Mouse (Mus musculus) forebrain, embryonic 12.5 days (tissue): Measurements from ENCODE around the gene 4930451I11Rik. TPM values are rescaled to one million over a fixed set of nuclear protein-coding genes. Genes with fewer than 3 reads are reported as not detected.

Source experiments
- ATAC-seq: fragments of 200-750 bp; cut with Nextera tagmentation; 2 replicates; pipeline ENCODE4 v1.8.0; 2017; ENCODE audit warnings: moderate TSS enrichment; ENCODE audit not compliant: low FRiP score
- H3K27ac ChIP-seq: fragments of 300-500 bp; sonication (generic); 2 replicates; pipeline ENCODE4 v1.5.1; 2016; ENCODE audit warnings: mild to moderate bottlenecking
- H3K27me3 ChIP-seq: fragments of 300-500 bp; sonication (generic); 2 replicates; pipeline ENCODE4 v1.6.1; 2016; ENCODE audit warnings: mild to moderate bottlenecking
- H3K36me3 ChIP-seq: fragments of 300-500 bp; sonication (generic); replicated peaks from 2 replicates; pipeline ENCODE4 v1.6.1; 2016; ENCODE audit warnings: mild to moderate bottlenecking
- H3K4me1 ChIP-seq: fragments of 300-500 bp; sonication (generic); 2 replicates; pipeline ENCODE4 v1.6.1; 2016
- H3K4me2 ChIP-seq: fragments of 300-500 bp; sonication (generic); 2 replicates; pipeline ENCODE4 v1.6.1; 2016; ENCODE audit warnings: mild to moderate bottlenecking, moderate library complexity
- H3K4me3 ChIP-seq: fragments of 300-500 bp; sonication (generic); replicated peaks from 2 replicates; pipeline ENCODE4 v1.5.1; 2016; ENCODE audit warnings: mild to moderate bottlenecking
- H3K9ac ChIP-seq: fragments of 300-500 bp; sonication (generic); 2 replicates; pipeline ENCODE4 v1.6.1; 2016; ENCODE audit warnings: mild to moderate bottlenecking
- H3K9me3 ChIP-seq: fragments of 300-500 bp; sonication (generic); 2 replicates; pipeline ENCODE4 v1.6.1; 2016
- WGBS: fragments of 180-500 bp; shearing (Covaris S2); methylation state at CpG from one replicate; pipeline ENCODE4 v1.1.7; 2016; 5-methylcytosine and 5-hydroxymethylcytosine counted together
- polyA plus RNA-seq: library from polyadenylated mRNA; unstranded; fragments of >200 nt; fragmentation: Nextera tagmentation; extraction: Ambion mirVana; gene quantifications from 2 replicates; pipeline ENCODE4 v1.2.1, GENCODE M21; 2016

The 4930451I11Rik gene
- polyA plus RNA-seq, 1 experiment from 2014 or later = not detected

DNA sequence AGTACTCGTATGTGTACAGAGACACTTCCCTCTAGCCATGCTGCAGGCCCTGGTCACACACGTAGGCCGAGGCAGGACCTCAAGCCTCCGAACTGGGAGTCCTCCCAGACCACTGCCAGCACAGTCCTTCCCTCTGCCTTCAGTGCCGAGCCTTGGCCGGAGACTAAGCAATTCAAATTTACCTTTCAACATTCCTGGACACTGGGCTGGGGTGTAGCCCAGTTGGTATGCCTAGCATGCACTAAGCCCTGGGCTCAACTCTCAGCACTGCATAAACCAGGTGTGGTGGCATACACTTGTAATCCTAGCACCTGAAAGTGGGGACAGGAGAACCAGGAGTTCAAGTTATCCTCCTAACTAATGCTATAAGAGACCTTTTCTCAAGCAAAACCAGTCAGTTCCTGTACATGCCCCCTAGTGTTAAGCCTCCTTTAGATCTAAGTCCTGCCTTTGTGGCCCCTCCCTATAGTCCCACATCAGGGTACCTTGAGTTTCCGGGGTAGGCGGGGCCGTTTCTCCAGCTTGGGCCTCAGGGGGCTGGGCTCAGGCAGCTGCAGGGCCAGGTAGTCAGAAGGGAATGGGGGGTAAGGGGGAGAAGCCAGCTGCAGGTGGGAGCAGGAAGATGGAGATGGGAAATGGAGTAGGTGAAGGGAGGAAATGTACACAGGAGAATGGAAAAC lies 25.4 kb upstream of the 4930451I11Rik start:
- 75% methylated on average over 9 of the region's 9 CpGs for WGBS
- peaks cover 19% of the 10 kb centered on the region for H3K4me1 ChIP-seq
- H3K9ac ChIP-seq = no peak overlapping the region
- H3K36me3 ChIP-seq = peaks cover 81% of the 10 kb centered on the region
- H3K9me3 ChIP-seq = no peaks in the 10 kb centered on the region
- H3K27ac ChIP-seq = no peak overlapping the region
- ATAC-seq = no peak
- H3K4me3 ChIP-seq = no peak overlapping the region
- H3K4me2 ChIP-seq = no peak overlapping the region
- peaks cover 4% of the 10 kb centered on the region for H3K27me3 ChIP-seq

DNA sequence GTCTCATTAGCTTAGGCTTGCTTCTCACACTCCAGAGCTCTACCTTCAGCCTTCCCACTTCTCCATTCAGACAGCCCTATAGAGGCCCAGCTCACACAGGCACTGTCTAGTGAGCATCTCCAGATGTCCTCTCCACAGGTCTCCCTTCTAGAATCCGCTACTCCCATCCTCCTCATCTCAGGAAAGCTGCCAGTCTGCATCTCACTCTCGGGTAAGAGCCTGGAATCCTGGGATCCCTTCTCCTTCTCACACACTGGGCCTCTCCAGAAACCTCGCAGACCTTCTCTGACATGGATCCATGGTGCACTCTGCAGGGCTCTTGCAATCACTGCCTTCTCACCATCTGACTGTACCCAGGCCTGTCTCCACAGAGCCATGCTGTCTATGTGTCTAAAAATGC lies 24.2 kb upstream of the 4930451I11Rik start:
- no peak for ATAC-seq
- Histone ChIP-seq H3K27ac (0 out of 2 replicates have a peak overlapping the region, but pooled peaks have one; percentile 8), H3K9me3 (no peaks in the 10 kb centered on the region), H3K9ac (no peak overlapping the region), H3K4me1 (peaks cover 18% of the 10 kb centered on the region), H3K4me2 (no peak overlapping the region), H3K27me3 (peaks cover 10% of the 10 kb centered on the region), H3K36me3 (peaks cover 86% of the 10 kb centered on the region), H3K4me3 (no peak overlapping the region)
- 70% methylated on average over 3 of the region's 3 CpGs for WGBS

DNA sequence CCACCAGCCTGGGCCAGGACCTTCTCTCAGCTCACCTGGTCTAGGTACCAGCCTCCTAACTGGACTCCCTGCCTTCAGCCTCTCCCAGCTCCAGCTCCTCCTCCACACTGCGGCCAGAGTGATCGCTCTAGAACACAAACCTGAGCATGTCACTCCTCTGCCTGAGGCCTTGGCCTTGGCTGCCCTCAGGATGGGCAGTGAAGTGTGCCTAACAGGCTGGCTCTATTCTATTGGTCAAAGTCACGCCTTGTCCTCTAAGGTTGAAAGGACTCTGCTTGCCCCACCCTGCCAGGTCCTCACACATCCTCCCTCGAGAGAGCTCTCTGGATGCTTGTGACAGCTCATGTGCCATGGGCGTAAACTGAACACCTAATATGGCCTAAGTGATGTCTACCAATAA lies 22.0 kb upstream of the 4930451I11Rik start:
- H3K9ac ChIP-seq = no peak overlapping the region
- H3K27ac ChIP-seq = no peak overlapping the region
- H3K4me1 ChIP-seq = peaks cover 27% of the 10 kb centered on the region
- H3K9me3 ChIP-seq = no peaks in the 10 kb centered on the region
- H3K27me3 ChIP-seq = peaks cover 31% of the 10 kb centered on the region
- ATAC-seq = no peak
- no peak overlapping the region for H3K4me3 ChIP-seq
- H3K36me3 ChIP-seq = peaks cover 71% of the 10 kb centered on the region
- no peak overlapping the region for H3K4me2 ChIP-seq
- WGBS = 88% methylated on average over 5 of the region's 5 CpGs

DNA sequence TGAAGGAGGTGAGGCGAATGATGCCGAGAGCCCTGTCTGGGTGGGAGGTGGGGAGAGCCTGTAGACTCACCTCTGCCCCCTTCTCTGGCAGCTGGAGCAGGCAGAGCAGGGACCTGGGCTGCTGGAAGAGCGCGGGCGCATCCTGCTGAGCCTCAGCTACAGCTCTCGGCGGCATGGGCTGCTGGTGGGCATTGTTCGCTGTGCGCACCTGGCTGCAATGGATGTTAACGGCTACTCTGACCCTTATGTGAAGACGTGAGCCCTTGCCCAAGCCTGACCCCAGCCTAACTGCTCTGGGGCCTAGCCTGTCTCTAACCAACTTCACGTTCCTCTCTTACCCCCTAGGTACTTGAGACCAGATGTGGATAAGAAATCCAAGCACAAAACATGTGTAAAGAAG lies 19.8 kb upstream of the 4930451I11Rik start:
- peaks cover 49% of the 10 kb centered on the region for H3K36me3 ChIP-seq
- no peak overlapping the region for H3K4me3 ChIP-seq
- H3K4me2 ChIP-seq = no peak overlapping the region
- ATAC-seq = no peak
- 28% methylated on average over 12 of the region's 12 CpGs for WGBS
- peaks cover 42% of the 10 kb centered on the region for H3K27me3 ChIP-seq
- no peaks in the 10 kb centered on the region for H3K9me3 ChIP-seq
- no peak overlapping the region; the same call in 1 of the 2 replicates for H3K9ac ChIP-seq
- no peak overlapping the region for H3K27ac ChIP-seq
- peaks cover 43% of the 10 kb centered on the region for H3K4me1 ChIP-seq

DNA sequence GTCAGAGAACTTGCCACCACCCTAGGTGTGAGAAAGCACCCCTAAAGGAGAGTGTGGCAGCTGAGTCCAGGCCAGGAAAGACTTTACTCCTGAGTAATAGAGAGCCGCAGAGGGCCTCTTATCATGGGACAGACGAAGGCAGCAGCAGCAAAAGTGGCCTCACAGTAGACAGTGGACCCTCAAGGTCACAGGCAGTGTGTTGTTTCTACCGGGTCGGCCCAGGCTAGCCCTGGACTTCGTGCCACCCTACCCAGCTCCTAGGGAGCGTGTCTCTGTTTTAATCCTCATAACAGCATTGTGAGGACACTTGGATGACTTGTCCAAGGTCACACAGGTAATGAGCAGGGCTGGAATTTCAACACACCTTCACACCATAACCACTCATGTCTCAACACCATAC lies 18.7 kb upstream of the 4930451I11Rik start:
- peaks cover 43% of the 10 kb centered on the region for H3K4me1 ChIP-seq
- no peak overlapping the region for H3K4me2 ChIP-seq
- ATAC-seq = no peak
- no peak overlapping the region for H3K27ac ChIP-seq
- peaks cover 38% of the 10 kb centered on the region for H3K36me3 ChIP-seq
- no peak overlapping the region for H3K4me3 ChIP-seq
- WGBS = 86% methylated on average over 6 of the region's 6 CpGs
- H3K27me3 ChIP-seq = peaks cover 42% of the 10 kb centered on the region
- no peaks in the 10 kb centered on the region for H3K9me3 ChIP-seq
- H3K9ac ChIP-seq = no peak overlapping the region

DNA sequence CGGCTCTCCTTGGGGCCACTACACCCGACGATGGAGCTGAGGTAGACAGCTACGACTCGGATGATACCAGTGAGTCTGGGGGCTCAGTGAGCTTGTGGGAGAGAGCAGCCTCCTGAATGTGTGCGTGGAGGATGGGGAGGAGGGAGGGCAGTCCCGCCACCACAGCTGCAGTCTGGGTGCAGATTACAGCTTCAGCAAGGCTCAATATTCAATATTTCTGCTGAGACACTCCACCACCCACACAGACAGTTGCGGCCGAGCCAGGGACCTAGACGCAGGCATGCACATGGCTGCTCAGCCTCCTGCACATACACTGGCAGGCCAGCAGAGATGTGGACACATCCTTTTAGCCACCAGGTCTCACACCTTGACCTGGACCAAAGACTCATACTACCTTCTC lies 17.4 kb upstream of the 4930451I11Rik start:
- peak overlapping the region; percentile 75 for H3K9ac ChIP-seq
- H3K36me3 ChIP-seq = peaks cover 25% of the 10 kb centered on the region
- H3K9me3 ChIP-seq = no peaks in the 10 kb centered on the region
- H3K27ac ChIP-seq = no peak overlapping the region
- peaks cover 45% of the 10 kb centered on the region for H3K27me3 ChIP-seq
- H3K4me2 ChIP-seq = peak overlapping the region; percentile 100
- H3K4me1 ChIP-seq = peaks cover 43% of the 10 kb centered on the region
- peak overlapping the region; percentile 64 for H3K4me3 ChIP-seq
- 0 out of 2 replicates have a peak, but pooled peaks have one; percentile 18 for ATAC-seq
- WGBS = 24% methylated on average over 10 of the region's 10 CpGs

DNA sequence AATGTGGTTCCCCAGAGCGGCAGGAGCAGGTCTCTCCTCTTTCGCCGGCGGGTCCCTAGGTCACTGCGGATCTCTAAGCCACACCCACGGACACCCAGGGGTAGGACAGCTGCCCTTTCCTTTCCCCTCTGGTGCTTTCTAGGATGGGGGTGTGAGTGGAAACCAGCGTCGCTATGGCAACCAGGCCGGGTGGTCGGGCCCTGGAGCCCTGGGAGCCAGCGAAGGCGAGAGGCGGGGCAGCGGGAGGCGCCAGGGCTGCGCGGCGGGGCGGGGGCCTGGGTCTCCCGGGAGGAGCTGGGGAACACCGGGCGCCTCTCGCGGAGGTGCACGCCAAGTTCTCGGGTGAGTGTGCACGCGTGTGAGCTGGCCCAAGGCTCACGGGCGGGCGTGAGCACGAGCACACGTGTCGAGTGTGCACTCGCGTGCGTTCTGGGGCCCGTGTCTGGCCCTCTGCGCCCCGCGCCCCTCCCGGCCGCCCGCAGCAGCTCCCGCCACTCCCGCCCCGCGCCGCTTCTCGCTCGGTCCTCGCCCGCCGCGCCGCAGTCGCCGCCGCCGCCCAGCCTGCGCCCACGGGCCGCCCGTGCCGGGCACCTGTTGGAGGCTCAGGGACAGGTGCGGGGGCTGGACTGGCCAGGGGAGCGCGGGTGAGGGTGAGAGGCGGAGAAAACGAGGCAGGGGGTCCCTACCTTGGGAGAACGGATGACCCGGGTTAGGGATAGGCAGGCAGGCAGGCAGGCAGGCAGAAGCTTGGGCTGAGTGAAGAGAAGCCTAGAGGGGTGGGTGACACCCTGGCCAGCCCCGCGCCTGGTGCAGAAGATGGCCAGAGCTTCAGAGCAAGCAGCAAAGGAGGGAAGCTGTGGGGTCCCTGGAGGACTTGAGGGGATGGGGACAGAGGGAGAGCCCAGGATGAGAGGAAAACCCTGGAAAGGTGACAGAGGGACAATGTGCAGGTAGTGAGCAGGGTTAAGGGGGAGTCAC lies 16.3 kb upstream of the 4930451I11Rik start:
- Histone ChIP-seq H3K4me2 (peak overlapping the region; percentile 100), H3K4me1 (peaks cover 40% of the 10 kb centered on the region), H3K27ac (no peak overlapping the region; the same call in 1 of the 2 replicates), H3K27me3 (peaks cover 42% of the 10 kb centered on the region), H3K9ac (peak overlapping the region; percentile 75), H3K4me3 (peak overlapping the region; percentile 64), H3K9me3 (no peaks in the 10 kb centered on the region), H3K36me3 (peaks cover 14% of the 10 kb centered on the region)
- under 1% methylated on average over 63 of the region's 74 CpGs for WGBS
- ATAC-seq = peak; percentile 70

DNA sequence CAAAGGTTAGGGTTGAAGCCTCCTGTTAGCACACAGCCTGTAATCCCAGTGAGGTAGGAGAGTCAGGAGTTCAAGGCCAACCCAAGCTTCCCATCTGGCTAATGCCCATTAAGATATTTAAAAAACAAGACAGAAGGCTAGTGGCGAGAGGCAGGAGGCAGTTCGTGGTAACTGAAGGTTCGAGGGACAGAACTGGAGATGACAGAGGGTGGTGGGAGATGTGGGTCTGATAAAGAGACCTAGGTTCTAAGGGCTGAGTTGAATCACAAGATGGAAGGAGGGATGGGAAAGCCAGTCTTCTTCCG lies 15.6 kb upstream of the 4930451I11Rik start, which contains the start of gene Doc2a:
Gene Doc2a, plus strand, starts transcription at position 301 of the 305 bp plus-strand sequence.
- WGBS = 31% methylated on average over 4 of the region's 4 CpGs
- Histone ChIP-seq H3K27ac (no peak within 1 kb of the TSS; the same call in 1 of the 2 replicates), H3K4me3 (peak within 1 kb of the TSS; percentile 64), H3K4me1 (peaks cover 34% of the 10 kb centered on the region), H3K27me3 (peaks cover 42% of the 10 kb centered on the region), H3K9me3 (no peaks in the 10 kb centered on the region), H3K4me2 (peak within 1 kb of the TSS; percentile 100), H3K36me3 (peaks cover 8% of the 10 kb centered on the region), H3K9ac (peak within 1 kb of the TSS; percentile 75)
- 0 out of 2 replicates have a peak, but pooled peaks have one; percentile 15 for ATAC-seq

DNA sequence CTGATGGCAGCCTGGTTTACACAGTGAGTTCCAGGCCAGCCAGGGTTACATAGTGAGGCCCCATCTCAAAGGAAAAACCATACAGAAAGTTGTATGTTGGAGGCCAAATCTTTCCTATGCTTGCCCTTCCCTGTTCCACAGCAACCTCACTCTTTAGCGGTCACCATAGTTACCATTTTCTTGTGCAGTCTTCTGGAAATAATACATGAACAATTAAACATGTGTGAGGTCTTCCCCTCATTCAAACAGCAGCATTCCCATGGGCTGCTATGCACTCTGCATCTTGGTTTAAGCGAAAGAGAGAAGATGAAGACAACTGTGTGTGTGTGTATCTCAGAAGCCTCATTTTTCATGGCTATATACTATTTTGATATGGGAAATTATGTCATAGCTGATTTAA lies 14.1 kb upstream of the 4930451I11Rik start:
- no peak overlapping the region for H3K9ac ChIP-seq
- H3K4me3 ChIP-seq = no peak overlapping the region
- no peaks in the 10 kb centered on the region for H3K9me3 ChIP-seq
- no peak overlapping the region for H3K4me2 ChIP-seq
- H3K4me1 ChIP-seq = peaks cover 26% of the 10 kb centered on the region
- WGBS = 28% methylated on average over 2 of the region's 2 CpGs
- H3K36me3 ChIP-seq = no peaks in the 10 kb centered on the region
- H3K27ac ChIP-seq = no peak overlapping the region
- peaks cover 34% of the 10 kb centered on the region for H3K27me3 ChIP-seq
- no peak; the same call in 1 of the 2 replicates for ATAC-seq

DNA sequence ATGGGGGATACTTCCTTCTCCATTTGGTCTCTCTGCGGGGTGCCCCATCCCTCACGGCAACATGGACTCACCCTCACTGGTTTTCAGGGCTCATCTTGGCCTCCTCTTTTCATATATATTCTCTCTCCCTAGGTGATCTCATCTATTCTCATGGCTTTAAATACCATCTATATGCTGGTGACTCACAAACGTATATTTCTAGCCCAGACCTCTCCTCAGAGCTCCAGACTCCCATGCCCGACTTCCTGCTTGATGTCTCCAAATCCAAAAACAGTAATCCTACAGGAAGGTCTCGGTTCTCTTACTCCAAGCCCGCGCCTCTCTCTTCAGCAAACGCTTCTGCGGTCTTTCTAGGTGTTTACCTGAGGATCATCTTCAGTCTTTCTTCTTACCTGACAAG lies 11.8 kb upstream of the 4930451I11Rik start:
- Histone ChIP-seq H3K27ac (no peak overlapping the region), H3K27me3 (peaks cover 13% of the 10 kb centered on the region), H3K4me3 (no peak overlapping the region), H3K4me1 (peaks cover 14% of the 10 kb centered on the region), H3K9me3 (no peaks in the 10 kb centered on the region), H3K4me2 (no peak overlapping the region), H3K9ac (no peak overlapping the region), H3K36me3 (no peaks in the 10 kb centered on the region)
- 86% methylated on average over 9 of the region's 9 CpGs for WGBS
- ATAC-seq = no peak

DNA sequence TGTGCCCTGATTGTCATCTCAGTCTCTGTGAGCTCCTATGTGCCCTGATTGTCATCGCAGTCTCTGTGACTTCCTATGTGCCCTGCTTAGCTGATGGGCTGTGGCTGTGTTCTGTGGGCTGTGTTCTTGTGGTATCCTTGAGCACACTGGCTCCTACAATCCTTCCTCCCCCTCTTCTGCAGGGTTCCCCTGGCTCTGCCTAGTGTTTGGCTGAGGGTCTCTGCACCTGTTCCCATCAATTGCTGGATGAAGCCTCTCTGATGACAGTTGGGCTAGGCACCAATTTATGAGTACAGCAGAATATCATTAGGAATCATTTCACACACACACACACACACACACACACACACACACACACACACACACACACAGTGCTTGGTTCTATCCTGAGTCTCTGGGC lies 1.9 kb upstream of the 4930451I11Rik start:
- Histone ChIP-seq H3K4me1 (peaks cover 19% of the 10 kb centered on the region), H3K4me3 (no peak overlapping the region), H3K27ac (no peak overlapping the region), H3K27me3 (peaks cover 10% of the 10 kb centered on the region), H3K4me2 (no peak overlapping the region), H3K9ac (no peak overlapping the region), H3K36me3 (no peaks in the 10 kb centered on the region), H3K9me3 (no peaks in the 10 kb centered on the region)
- WGBS = 100% methylated on average over 1 of the region's 1 CpGs
- no peak for ATAC-seq

DNA sequence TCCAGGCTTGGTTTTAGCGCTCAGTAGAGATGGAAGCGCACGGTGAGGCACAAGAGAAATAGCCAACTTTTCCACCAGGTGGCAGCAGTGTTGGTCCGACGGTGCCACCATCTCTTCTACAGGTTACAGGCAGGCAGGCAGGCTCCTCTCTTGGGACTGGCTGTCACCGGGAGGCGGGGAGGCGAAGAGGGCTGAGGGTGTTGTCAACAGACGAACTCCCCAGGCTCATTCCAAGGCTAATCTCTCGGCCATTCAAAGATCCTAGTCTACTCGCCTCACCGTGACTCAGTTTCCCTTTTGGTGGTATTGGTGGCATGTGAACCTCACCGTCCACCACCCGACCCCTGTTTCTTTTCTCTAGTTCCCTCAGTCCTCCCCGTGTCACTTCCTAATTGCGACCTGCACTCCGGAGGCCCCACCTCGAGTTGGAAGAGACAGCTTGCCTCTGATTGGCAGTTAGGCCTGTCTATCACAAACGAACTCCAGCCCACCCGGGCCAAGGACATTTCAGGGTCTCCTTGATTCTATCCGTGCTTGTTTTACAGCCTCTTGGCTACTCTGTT lies 678 bp upstream of the 4930451I11Rik start:
- H3K27ac ChIP-seq = peak overlapping the region; percentile 50; the same call in 1 of the 2 replicates
- peak overlapping the region; percentile 54 for H3K4me2 ChIP-seq
- peaks cover 19% of the 10 kb centered on the region for H3K4me1 ChIP-seq
- under 1% methylated on average over 21 of the region's 21 CpGs for WGBS
- H3K9ac ChIP-seq = peak overlapping the region; percentile 44; the same call in 1 of the 2 replicates
- peaks cover 10% of the 10 kb centered on the region for H3K27me3 ChIP-seq
- H3K36me3 ChIP-seq = no peaks in the 10 kb centered on the region
- H3K9me3 ChIP-seq = no peaks in the 10 kb centered on the region
- peak; percentile 87 for ATAC-seq
- peak overlapping the region; percentile 35 for H3K4me3 ChIP-seq
